Mouse (Mus musculus) lung, adult 2 months (tissue): ENCODE data around the gene Gm36176.

Experiments
- CTCF ChIP-seq: fragments of 200-500 bp; IDR thresholded peaks from 2 replicates; pipeline ENCODE4 v1.5.1; 2011; ENCODE audit warnings: mild to moderate bottlenecking, low read length, control low read depth; ENCODE audit not compliant: insufficient read depth
- POLR2A ChIP-seq: fragments of 200-500 bp; IDR thresholded peaks from 2 replicates; pipeline ENCODE4 v1.6.1; 2011; ENCODE audit warnings: low read depth, mild to moderate bottlenecking, control low read depth, low read length, borderline replicate concordance; ENCODE audit errors: extremely low read depth

DNA sequence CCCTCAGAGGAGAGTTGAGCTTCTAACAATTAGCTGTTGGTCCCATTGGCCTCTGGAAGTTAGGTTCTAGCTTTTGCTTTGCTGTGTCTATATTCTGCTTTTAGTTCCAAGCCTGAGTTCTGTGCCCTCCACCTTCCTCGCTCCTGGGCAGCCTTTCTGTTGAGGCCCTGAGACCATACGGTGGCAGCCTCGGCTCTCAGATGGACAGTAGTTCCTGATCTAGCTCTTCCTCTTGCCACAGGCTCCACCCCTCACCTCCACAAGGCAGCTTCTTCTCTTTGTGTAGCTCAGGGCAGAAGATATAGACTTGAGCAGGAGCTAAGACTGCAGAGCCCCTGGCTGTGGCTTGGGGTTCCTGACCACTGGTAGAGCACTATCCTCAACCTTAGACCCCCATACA lies 33.7 kb downstream of the Gm36176 start:
- no peak for TF ChIP-seq POLR2A
- 0 out of 2 replicates have a peak, but pooled peaks have one; percentile 1 for TF ChIP-seq CTCF
